Mouse (Mus musculus) embryonic stem cell, embryonic (primary cell): ENCODE measurements at regions not wholly inside any gene's neighbourhood (a gene's known extent, or its start where the extent isn't known, plus 50 kb on each side); places are given as distances from the start of the nearest gene placed in this dataset.

ENCODE experiments used
- CTCF ChIA-PET, 4 experiments: fragments of 300-600 bp in 2 of 4; fragments of 350-600 bp in 2 of 4; sonication (Branson Sonifier 250); formaldehyde crosslinking; loops; one replicate each; lab custom pipeline; 2022; ENCODE audit warnings: inconsistent platforms in 2 of 4; lab: Charles Lee
- POLR2A ChIA-PET, 4 experiments: fragments of 300-600 bp in 2 of 4; fragments of 350-600 bp in 2 of 4; sonication (Branson Sonifier 250); formaldehyde crosslinking; loops; one replicate each; lab custom pipeline; 2022; ENCODE audit warnings: antibody characterized with exemption in 4 of 4, inconsistent platforms in 1 of 4; lab: Charles Lee

DNA sequence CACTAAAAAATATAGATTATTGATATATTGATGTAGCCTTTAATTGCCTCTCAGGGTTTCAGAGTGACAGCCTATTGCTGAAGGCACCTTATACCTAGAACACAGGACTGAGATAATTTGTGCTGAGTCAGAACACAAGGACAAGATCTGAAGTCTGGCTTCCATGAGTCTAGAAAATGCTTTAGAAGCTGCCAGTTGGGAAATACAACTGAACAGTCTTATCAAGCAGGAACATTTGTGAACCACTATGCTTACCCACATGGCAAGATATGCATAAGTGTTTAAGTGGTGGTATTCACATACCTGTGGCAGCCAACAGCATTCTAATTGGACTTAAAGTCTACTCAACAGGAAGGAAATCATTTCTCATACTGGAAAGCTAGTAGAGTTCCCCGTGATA lies 202.1 kb upstream of the Tpm3-rs7 start:
- ChIA-PET POLR2A (interaction anchor here in 1 of 4 experiments (0.6 kb wide), 1 partner anchor 49 kb away, joined by 3 read pairs; no protein-coding TSS in a partner anchor), CTCF (no interaction called here)

DNA sequence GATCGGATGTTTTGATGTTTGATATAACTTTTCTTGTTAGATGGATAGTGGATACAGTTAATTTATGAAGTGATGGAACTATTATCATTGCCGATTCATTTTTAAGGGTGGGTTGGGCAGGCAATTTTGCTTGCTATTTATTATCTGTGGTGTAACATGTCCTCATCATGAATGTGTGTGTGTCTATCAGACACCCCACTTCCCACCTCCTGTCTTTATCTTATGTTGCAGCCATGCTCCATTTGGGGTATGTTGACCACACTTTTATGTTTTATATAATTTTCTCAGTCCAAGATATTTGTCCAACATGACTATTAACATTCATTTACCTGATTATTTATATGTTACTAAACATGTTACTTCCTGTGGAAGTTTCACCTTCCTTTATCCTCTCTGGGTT lies 175.6 kb upstream of the Tpm3-rs7 start:
- ChIA-PET POLR2A (no interaction called here), CTCF (no interaction called here)

DNA sequence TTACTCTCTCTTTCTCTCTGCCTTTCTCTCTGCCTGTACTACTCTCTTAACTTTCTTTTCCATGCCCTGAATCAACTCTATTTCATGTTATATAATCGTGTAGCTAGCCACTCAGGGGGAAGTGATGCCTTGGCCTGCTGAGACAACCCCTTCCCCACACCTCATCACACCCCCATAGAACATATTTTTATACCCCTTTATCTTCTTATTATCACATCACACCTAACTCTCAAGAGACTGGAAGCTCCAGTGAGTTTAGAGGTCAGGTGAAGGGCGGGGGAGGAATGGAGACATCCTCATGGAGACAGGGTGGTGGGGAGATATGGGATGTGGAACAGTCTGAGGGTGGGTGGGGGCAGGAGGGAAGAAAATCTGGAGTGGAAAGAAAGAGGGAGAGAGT lies 145.8 kb upstream of the Tpm3-rs7 start:
- POLR2A ChIA-PET = no interaction called here
- CTCF ChIA-PET = no interaction called here

DNA sequence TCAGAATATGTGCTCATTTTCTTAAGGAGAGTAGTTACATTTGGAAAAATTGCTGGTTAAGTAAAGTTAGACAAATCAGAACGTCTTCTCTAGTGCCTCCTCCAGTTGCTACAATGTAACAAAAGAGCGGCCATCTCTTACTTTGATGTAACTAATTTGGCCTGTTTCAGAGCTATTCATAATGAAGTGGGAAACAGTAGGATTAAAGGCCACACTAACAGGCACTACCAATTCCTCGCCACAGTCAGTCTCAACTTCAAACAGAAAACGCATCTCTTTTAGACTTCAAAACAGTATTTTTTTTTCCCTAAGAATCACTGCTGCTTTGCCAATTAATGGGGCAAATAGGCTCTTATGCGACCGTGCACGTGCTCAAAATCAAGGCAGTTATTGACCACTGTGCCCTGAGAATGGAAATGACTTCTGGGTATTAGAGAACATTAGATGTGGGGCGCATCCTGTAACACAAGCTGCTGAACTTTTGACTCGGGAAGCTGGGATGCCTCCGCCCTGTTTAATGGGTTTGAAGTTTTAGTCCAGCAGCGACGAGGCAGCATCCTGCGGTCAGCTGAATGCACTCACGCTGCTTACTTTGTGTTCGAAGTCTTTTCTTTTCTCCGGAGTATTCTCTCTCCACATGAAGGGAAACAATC lies 131.9 kb upstream of the Tpm3-rs7 start:
- ChIA-PET CTCF (no interaction called here), POLR2A (no interaction called here)

DNA sequence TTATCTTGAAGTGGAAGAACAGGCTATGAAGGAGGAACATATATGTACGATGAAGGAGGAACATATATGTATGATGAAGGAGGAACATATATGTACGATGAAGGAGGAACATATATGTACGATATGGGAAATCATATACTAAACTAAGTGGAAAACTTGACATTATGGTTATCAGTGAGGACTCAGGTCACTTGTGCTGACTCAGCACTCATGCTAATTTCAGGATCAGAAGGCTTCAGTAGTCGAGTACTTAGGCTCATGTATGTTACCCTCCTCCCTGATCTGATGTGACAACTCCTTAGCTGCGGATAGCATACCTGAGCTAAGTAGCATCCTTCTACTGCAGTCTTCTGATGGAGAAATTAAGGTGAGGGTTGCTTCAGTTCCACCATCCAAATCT lies 102.4 kb upstream of the Tpm3-rs7 start:
- POLR2A ChIA-PET = no interaction called here

More for the DNA sequence above, 102.4 kb upstream of the Tpm3-rs7 start:
- CTCF ChIA-PET = no interaction called here
